Mouse (Mus musculus): ENCODE measurements at regions not wholly inside any gene's neighbourhood (a gene's known extent, or its start where the extent isn't known, plus 50 kb on each side); places are given as distances from the start of the nearest gene placed in this dataset.
A peak's percentile ranks its signal among the peaks of the same experiment; 100 is the strongest.

DNA sequence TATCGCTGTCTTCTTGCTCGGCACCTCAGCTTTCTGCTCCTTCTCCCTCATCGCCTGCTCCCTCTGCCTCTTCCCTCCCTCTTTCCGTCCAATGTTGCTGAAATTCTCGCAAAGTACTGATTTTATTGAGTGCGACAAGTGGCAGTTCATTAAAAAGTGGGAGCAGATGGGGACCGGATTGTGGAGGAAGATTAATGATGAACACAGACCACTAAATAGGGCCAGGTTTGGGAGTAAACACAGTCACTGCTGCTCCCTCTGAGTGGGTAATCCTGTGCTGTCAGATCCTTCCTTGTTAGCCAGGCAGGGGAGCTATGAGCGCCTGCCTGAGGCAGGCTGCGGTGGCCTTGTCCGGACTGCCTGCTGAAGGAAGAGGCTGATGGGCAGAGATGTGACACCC is 91.9 kb upstream of the 4931429L15Rik start:
- DNase-seq (ENCODE audit: low spot score): no peak
- Histone ChIP-seq H3K9me3 (ENCODE audit: control insufficient read depth, low read length) (no peaks in the 10 kb centered on the region), H3K27me3 (ENCODE audit: control insufficient read depth, insufficient read depth, low read length) (no peaks in the 10 kb centered on the region), H3K36me3 (ENCODE audit: control insufficient read depth, insufficient read depth, low read length) (no peaks in the 10 kb centered on the region), H3K4me3 (ENCODE audit: low read depth, low read length) (no peak overlapping the region), H3K4me2 (replicated peaks; ENCODE audit: low read depth, low read length) (no peak overlapping the region), H3K9ac (ENCODE audit: low read depth, low read length) (no peak overlapping the region), H3K27ac (ENCODE audit: low read depth, low read length) (no peak overlapping the region), H3K4me1 (replicated peaks; ENCODE audit: control insufficient read depth, insufficient read depth, low read length) (no peaks in the 10 kb centered on the region)
- ATAC-seq (ENCODE audit: low FRiP score): no peak
- WGBS: 80% methylated on average over 10 of the region's 10 CpGs

DNA sequence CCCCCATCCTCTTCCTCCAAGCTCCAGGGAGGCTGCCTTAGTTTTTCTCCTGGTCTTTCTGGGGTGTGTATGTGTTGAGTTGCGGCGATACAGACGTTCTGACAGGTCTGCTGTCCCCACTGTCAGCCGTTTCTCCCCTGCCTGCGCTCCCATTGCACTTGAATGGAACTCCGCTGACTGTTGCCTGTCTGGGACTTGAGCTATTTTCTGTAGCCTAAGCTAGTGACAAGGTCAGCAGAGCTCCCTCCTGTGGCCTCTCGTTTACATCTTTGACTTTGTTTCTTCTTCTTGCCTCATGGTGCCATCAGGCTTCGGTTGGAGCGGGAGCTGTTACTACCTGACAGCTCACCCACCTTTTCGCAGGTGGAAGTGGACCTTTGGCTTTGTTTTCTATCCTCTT is 89.0 kb upstream of the 4931429L15Rik start:
- Histone ChIP-seq H3K9ac (ENCODE audit: low read depth, low read length) (no peak overlapping the region), H3K4me1 (replicated peaks; ENCODE audit: control insufficient read depth, insufficient read depth, low read length) (no peaks in the 10 kb centered on the region), H3K4me3 (ENCODE audit: low read depth, low read length) (no peak overlapping the region), H3K27me3 (ENCODE audit: control insufficient read depth, insufficient read depth, low read length) (no peaks in the 10 kb centered on the region), H3K4me2 (replicated peaks; ENCODE audit: low read depth, low read length) (no peak overlapping the region), H3K36me3 (ENCODE audit: control insufficient read depth, insufficient read depth, low read length) (no peaks in the 10 kb centered on the region), H3K27ac (ENCODE audit: low read depth, low read length) (no peak overlapping the region), H3K9me3 (ENCODE audit: control insufficient read depth, low read length) (no peaks in the 10 kb centered on the region)
- DNase-seq (ENCODE audit: low spot score): no peak
- 79% methylated on average over 10 of the region's 10 CpGs for WGBS
- ATAC-seq (ENCODE audit: low FRiP score): no peak

DNA sequence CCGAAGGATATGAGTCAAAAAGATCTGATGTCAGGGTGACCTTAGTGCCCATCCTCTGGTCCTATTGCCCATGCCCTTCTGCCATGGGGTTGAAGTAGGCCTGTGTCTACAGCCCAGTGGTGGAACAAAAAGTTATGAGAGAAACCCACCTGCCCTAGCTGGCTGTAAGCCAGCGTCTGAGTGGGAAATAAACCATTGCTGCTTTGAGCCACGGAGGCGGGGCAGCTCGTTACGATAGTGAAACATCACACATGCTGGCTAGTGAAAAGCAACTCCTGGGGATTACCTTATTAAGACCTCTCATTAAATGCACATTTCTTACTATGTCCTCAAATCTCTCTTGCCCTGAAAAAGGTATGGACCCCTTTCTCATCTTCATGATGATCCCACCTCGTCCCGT is 86.8 kb upstream of the 4931429L15Rik start:
- H3K27ac ChIP-seq (ENCODE audit: low read depth, low read length): no peak overlapping the region
- DNase-seq (ENCODE audit: low spot score) (no peak), ATAC-seq (ENCODE audit: low FRiP score) (no peak)
- no peaks in the 10 kb centered on the region for H3K36me3 ChIP-seq (ENCODE audit: control insufficient read depth, insufficient read depth, low read length)
- H3K4me3 ChIP-seq (ENCODE audit: low read depth, low read length): no peak overlapping the region
- H3K4me1 ChIP-seq (replicated peaks; ENCODE audit: control insufficient read depth, insufficient read depth, low read length): no peaks in the 10 kb centered on the region
- H3K27me3 ChIP-seq (ENCODE audit: control insufficient read depth, insufficient read depth, low read length): no peaks in the 10 kb centered on the region
- H3K9ac ChIP-seq (ENCODE audit: low read depth, low read length): no peak overlapping the region
- 91% methylated on average over 8 of the region's 8 CpGs for WGBS
- no peak overlapping the region for H3K4me2 ChIP-seq (replicated peaks; ENCODE audit: low read depth, low read length)
- H3K9me3 ChIP-seq (ENCODE audit: control insufficient read depth, low read length): no peaks in the 10 kb centered on the region

GRCm38 (mm10) chr9:46396591-46396990 is 76.8 kb upstream of the 4931429L15Rik start:
- no peaks in the 10 kb centered on the region; the same call in 1 of the 2 replicates for H3K4me1 ChIP-seq (replicated peaks; ENCODE audit: control insufficient read depth, insufficient read depth, low read length)

GRCm38 (mm10) chr9:46395156-46395765 is 75.5 kb upstream of the 4931429L15Rik start:
- no peaks in the 10 kb centered on the region; the same call in 1 of the 2 replicates for H3K4me1 ChIP-seq (replicated peaks; ENCODE audit: control insufficient read depth, insufficient read depth, low read length)
- H3K4me2 ChIP-seq (replicated peaks; ENCODE audit: low read depth, low read length): no peak overlapping the region
- DNase-seq (ENCODE audit: low spot score) (no peak), ATAC-seq (ENCODE audit: low FRiP score) (no peak)
- H3K36me3 ChIP-seq (ENCODE audit: control insufficient read depth, insufficient read depth, low read length): no peaks in the 10 kb centered on the region
- no peaks in the 10 kb centered on the region for H3K9me3 ChIP-seq (ENCODE audit: control insufficient read depth, low read length)
- peaks cover 2% of the 10 kb centered on the region; the same call in 1 of the 2 replicates for H3K27me3 ChIP-seq (ENCODE audit: control insufficient read depth, insufficient read depth, low read length)
- H3K9ac ChIP-seq (ENCODE audit: low read depth, low read length): no peak overlapping the region
- WGBS: 59% methylated on average over 14 of the region's 14 CpGs
- H3K4me3 ChIP-seq (ENCODE audit: low read depth, low read length): no peak overlapping the region
- H3K27ac ChIP-seq (ENCODE audit: low read depth, low read length): no peak overlapping the region

More at GRCm38 (mm10) chr9:46396591-46396990, 76.8 kb upstream of the 4931429L15Rik start:
- Histone ChIP-seq H3K9me3 (ENCODE audit: control insufficient read depth, low read length) (no peaks in the 10 kb centered on the region), H3K4me2 (replicated peaks; ENCODE audit: low read depth, low read length) (no peak overlapping the region), H3K36me3 (ENCODE audit: control insufficient read depth, insufficient read depth, low read length) (no peaks in the 10 kb centered on the region), H3K27me3 (ENCODE audit: control insufficient read depth, insufficient read depth, low read length) (peaks cover 2% of the 10 kb centered on the region; the same call in 1 of the 2 replicates), H3K9ac (ENCODE audit: low read depth, low read length) (no peak overlapping the region), H3K4me3 (ENCODE audit: low read depth, low read length) (no peak overlapping the region), H3K27ac (ENCODE audit: low read depth, low read length) (no peak overlapping the region)
- DNase-seq (ENCODE audit: low spot score) (no peak), ATAC-seq (ENCODE audit: low FRiP score) (no peak)
- WGBS: 91% methylated on average over 7 of the region's 7 CpGs

- no peak for ATAC-seq (ENCODE audit: low FRiP score)
- no peak overlapping the region for H3K27ac ChIP-seq (ENCODE audit: low read depth, low read length)
- H3K4me2 ChIP-seq (replicated peaks; ENCODE audit: low read depth, low read length): no peak overlapping the region
- DNase-seq (ENCODE audit: low spot score): no peak
- no peak overlapping the region for H3K4me3 ChIP-seq (ENCODE audit: low read depth, low read length)
- H3K27me3 ChIP-seq (ENCODE audit: control insufficient read depth, insufficient read depth, low read length): peaks cover 2% of the 10 kb centered on the region; the same call in 1 of the 2 replicates
- H3K9me3 ChIP-seq (ENCODE audit: control insufficient read depth, low read length): no peaks in the 10 kb centered on the region
- H3K36me3 ChIP-seq (ENCODE audit: control insufficient read depth, insufficient read depth, low read length): no peaks in the 10 kb centered on the region
- no peak overlapping the region for H3K9ac ChIP-seq (ENCODE audit: low read depth, low read length)
- peaks cover 2% of the 10 kb centered on the region; the same call in 1 of the 2 replicates for H3K4me1 ChIP-seq (replicated peaks; ENCODE audit: control insufficient read depth, insufficient read depth, low read length)
- WGBS: 82% methylated on average over 7 of the region's 7 CpGs
Measured at GRCm38 (mm10) chr9:46394239-46394638, 74.5 kb upstream of the 4931429L15Rik start.

- ATAC-seq (ENCODE audit: low FRiP score) (0 out of 2 replicates have a peak, but pooled peaks have one; percentile 45), DNase-seq (ENCODE audit: low spot score) (peak; percentile 73)
- Histone ChIP-seq H3K27me3 (ENCODE audit: control insufficient read depth, insufficient read depth, low read length) (peaks cover 2% of the 10 kb centered on the region; the same call in 1 of the 2 replicates), H3K4me1 (replicated peaks; ENCODE audit: control insufficient read depth, insufficient read depth, low read length) (peaks cover 4% of the 10 kb centered on the region; the same call in 1 of the 2 replicates), H3K4me2 (replicated peaks; ENCODE audit: low read depth, low read length) (no peak overlapping the region), H3K4me3 (ENCODE audit: low read depth, low read length) (no peak overlapping the region), H3K9ac (ENCODE audit: low read depth, low read length) (no peak overlapping the region), H3K36me3 (ENCODE audit: control insufficient read depth, insufficient read depth, low read length) (no peaks in the 10 kb centered on the region), H3K9me3 (ENCODE audit: control insufficient read depth, low read length) (no peaks in the 10 kb centered on the region), H3K27ac (ENCODE audit: low read depth, low read length) (no peak overlapping the region)
- WGBS: 5% methylated on average over 23 of the region's 23 CpGs
Measured at GRCm38 (mm10) chr9:46392641-46393321, 73.0 kb upstream of the 4931429L15Rik start.

GRCm38 (mm10) chr9:46389741-46390140 is 70.0 kb upstream of the 4931429L15Rik start:
- DNase-seq (ENCODE audit: low spot score) (peak; percentile 62), ATAC-seq (ENCODE audit: low FRiP score) (no peak)
- H3K4me2 ChIP-seq (replicated peaks; ENCODE audit: low read depth, low read length): peak overlapping the region; percentile 45
- peak overlapping the region; percentile 33 for H3K4me3 ChIP-seq (ENCODE audit: low read depth, low read length)
- 0 out of 2 replicates have a peak, but pooled peaks cover 2% of the 10 kb centered on the region for H3K9me3 ChIP-seq (ENCODE audit: control insufficient read depth, low read length)
- H3K27ac ChIP-seq (ENCODE audit: low read depth, low read length): 0 out of 2 replicates have a peak overlapping the region, but pooled peaks have one; percentile 39
- peaks cover 2% of the 10 kb centered on the region; the same call in 1 of the 2 replicates for H3K27me3 ChIP-seq (ENCODE audit: control insufficient read depth, insufficient read depth, low read length)
- 5% methylated on average over 9 of the region's 9 CpGs for WGBS
- H3K4me1 ChIP-seq (replicated peaks; ENCODE audit: control insufficient read depth, insufficient read depth, low read length): peaks cover 4% of the 10 kb centered on the region; the same call in 1 of the 2 replicates
- peak overlapping the region; percentile 64 for H3K9ac ChIP-seq (ENCODE audit: low read depth, low read length)
- H3K36me3 ChIP-seq (ENCODE audit: control insufficient read depth, insufficient read depth, low read length): no peaks in the 10 kb centered on the region
